Mouse (Mus musculus) cortical plate, adult 2 months (tissue): ENCODE results near the gene Fam198a. TPM values are rescaled to one million over a fixed set of nuclear protein-coding genes. Genes with fewer than 3 reads are reported as not detected.
"Not testable (repeated sequence)": the region's sequence is repeated elsewhere in the genome, so short reads cannot be mapped to it uniquely, and the experiment has no call there.

Experiments used
- H3K27ac ChIP-seq: fragments of 200-500 bp; 2 replicates; pipeline ENCODE4 v1.5.1; 2012; ENCODE audit warnings: low read length, control low read depth, inconsistent platforms; ENCODE audit not compliant: insufficient read depth
- H3K4me1 ChIP-seq: fragments of 200-500 bp; 2 replicates; pipeline ENCODE4 v1.6.1; 2011; ENCODE audit warnings: low read length; ENCODE audit not compliant: control insufficient read depth, insufficient read depth
- H3K4me3 ChIP-seq: fragments of 200-500 bp; 2 replicates; pipeline ENCODE4 v1.5.1; 2011; ENCODE audit warnings: mild to moderate bottlenecking, low read length, control low read depth; ENCODE audit not compliant: insufficient read depth
- CTCF ChIP-seq: fragments of 200-500 bp; IDR thresholded peaks from 2 replicates; pipeline ENCODE4 v1.5.1; 2011; ENCODE audit warnings: mild to moderate bottlenecking, control low read depth, low read length; ENCODE audit not compliant: insufficient read depth; ENCODE audit errors: extremely low read depth
- POLR2A ChIP-seq: fragments of 200-500 bp; IDR thresholded peaks from 2 replicates; pipeline ENCODE4 v1.6.1; 2011; ENCODE audit warnings: mild to moderate bottlenecking, low read length, control low read depth; ENCODE audit not compliant: insufficient read depth; ENCODE audit errors: extremely low read depth
- polyA plus RNA-seq: library from polyadenylated mRNA; depleted of rRNA; stranded (reverse); fragments of >200 nt; gene quantifications from 2 replicates; pipeline ENCODE4 v1.2.3, GENCODE M21; 2012

The Fam198a gene
- polyA plus RNA-seq, 1 experiment: 4.9 TPM

DNA sequence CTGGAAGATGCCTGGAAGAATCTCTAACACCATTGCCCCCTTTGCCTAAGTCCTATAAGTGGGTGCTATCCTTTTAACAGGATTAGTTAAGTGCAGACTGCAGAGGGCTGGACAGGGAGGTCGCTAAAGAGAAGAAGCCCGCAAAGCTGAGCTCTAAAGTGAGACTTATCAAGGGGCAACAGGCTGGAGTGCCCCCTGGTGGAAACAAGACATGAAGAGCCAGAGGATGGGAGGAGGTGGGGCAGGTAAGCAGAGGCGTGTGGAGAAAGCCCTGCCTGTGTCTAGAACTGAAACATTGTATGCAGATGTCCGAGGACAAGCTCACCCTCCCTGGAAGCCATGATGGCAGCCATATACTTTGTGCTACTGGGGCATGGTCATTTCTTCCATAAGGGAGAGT is 62.8 kb downstream of the Fam198a start:
- Histone ChIP-seq H3K27ac (no peak overlapping the region), H3K4me1 (peaks cover 1% of the 10 kb centered on the region; the same call in 1 of the 2 replicates), H3K4me3 (no peak overlapping the region)
- no peak for TF ChIP-seq POLR2A
- TF ChIP-seq CTCF: peak; percentile 15; the same call in 1 of the 2 replicates

DNA sequence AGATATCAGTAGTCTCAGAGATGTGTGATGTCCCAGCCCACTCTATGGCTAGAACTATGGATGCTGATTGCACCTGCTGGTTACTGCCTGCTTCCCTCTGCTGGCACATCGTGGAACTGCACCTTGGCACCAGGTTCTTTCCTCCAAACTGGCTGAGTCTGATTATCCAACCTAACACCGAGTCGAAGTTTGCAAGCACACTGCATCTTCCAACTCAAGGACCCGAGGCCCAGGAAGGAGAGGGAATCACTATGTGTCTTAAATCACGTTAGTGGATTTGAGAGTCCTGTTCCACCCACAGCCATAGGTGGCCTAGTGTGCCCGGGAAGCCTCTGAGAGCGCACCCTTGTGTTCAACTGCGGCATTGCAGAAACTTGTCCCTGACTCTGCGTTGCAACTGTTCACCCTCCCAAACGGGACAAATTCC is 63.5 kb downstream of the Fam198a start:
- H3K27ac ChIP-seq: no peak overlapping the region
- TF ChIP-seq CTCF: peak; percentile 76
- no peak for TF ChIP-seq POLR2A
- no peaks in the 10 kb centered on the region; the same call in none of the 2 replicates for H3K4me1 ChIP-seq
- no peak overlapping the region for H3K4me3 ChIP-seq

DNA sequence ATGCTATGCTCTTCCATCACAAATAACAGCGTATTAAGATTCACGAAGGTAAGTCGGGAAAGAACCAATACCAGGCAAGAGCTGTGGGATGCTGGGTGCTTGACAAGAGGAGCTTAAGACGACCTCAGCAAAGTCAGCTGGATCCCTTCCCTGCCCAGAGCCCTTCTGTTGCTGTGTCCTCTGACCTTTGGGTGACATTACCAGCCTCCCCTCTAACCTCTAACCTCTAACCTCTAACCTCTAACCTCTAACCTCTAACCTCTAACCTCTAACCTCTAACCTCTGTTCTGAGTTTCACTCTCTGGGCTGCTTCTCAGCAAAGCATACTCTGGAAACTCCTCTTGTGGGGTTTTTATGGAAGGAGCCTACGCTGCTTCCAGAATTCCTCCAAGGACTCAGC is 67.3 kb downstream of the Fam198a start:
- Histone ChIP-seq H3K4me1 (no peaks in the 10 kb centered on the region; the same call in 1 of the 2 replicates), H3K27ac (no peak overlapping the region), H3K4me3 (no peak overlapping the region)
- TF ChIP-seq POLR2A: no peak
- TF ChIP-seq CTCF: no peak

DNA sequence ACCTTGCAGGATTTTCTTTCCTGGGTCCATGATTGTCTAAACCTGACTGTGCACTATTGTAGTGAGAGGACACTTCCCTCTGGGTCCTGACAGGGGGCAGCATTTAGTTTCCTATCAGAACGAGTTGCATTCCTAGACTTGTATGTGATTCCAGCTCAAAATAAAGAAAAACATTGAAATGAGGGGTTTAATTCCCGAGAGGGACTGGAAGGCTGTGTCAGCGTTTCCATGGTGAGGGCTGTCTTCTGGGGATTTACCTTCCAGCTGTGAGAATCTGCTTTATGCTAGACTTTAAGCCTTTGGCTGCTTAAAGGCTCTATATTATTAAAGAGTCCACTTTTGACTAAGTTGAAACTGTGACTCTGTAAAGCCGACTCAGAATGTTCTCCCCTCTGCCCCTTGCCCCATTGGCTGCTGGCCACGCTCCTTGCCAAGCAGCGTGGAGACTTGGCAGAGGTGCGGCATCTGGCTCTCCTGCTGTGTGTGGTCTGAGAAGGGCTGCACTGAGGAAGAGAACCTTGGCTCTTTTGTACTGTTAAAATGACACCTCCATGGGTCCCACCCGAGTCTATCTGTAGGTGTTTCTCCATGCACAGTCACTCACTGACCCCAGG is 68.1 kb downstream of the Fam198a start:
- Histone ChIP-seq H3K27ac (no peak overlapping the region), H3K4me3 (no peak overlapping the region), H3K4me1 (peaks cover 2% of the 10 kb centered on the region; the same call in 1 of the 2 replicates)
- TF ChIP-seq CTCF (peak; percentile 83), POLR2A (no peak)

DNA sequence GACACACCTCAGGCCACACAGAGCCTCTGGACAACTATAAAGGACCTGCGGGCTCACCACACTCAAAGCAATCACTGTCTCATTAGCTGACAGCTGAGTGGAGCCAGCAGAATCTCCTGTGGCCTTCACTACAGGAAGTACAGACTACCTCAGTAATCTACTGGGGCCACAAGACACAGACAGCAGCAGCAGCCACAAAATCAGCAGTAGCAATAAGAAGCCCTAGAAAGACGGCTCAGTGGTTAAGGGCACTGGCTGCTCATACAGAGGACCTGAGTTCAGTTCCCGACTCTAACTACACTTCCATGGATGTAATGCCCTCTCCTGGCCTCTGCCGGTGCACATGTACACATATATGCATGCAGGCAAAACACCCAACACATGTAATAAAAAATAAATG is 69.5 kb downstream of the Fam198a start:
- Histone ChIP-seq H3K4me1 (peaks cover 2% of the 10 kb centered on the region; the same call in 1 of the 2 replicates), H3K4me3 (no peak overlapping the region), H3K27ac (no peak overlapping the region)
- TF ChIP-seq CTCF (no peak), POLR2A (no peak)

DNA sequence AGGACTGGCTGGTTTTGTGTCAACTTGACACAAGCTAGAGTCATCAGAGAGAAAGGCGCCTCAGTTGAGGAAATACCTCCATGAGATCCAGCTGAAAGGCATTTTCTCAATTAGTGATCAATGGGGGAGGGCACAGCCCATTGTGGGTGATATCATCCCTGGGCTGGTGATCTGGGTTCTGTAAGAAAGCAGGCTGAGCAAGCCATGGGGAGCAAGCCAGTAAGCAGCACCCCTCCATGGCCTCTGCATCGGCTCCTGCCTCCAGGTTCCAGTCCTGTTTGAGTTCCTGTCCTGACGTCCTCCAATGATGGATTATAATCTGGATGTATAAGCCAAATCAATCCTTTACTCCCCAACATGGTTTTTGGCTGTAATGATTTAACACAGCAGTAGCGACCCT is 70.4 kb downstream of the Fam198a start:
- H3K4me1 ChIP-seq, H3K27ac ChIP-seq, H3K4me3 ChIP-seq: not testable (repeated sequence)

DNA sequence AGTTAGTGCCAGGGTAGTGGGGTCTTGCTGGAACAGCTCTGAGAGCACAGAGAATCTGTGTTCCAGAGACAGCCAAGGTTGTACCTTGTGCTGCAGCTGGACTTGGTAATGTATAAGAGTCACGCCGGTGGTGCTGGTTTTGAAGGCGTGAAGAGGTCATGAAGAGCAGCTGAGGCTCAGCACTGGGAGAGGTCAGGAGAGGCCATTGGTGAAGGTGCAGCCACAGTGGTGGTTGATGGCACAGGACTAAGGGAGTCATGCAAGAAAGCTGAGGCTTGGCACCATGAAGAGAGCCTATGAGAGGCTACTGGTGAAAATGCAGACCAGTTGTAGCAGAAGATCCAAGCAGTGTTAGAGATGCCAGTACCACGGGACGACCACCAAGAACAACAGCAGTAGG is 70.8 kb downstream of the Fam198a start:
- TF ChIP-seq CTCF: no peak
- no peak for TF ChIP-seq POLR2A
- H3K4me1 ChIP-seq: peaks cover 2% of the 10 kb centered on the region; the same call in 1 of the 2 replicates
- no peak overlapping the region for H3K27ac ChIP-seq
- no peak overlapping the region for H3K4me3 ChIP-seq

DNA sequence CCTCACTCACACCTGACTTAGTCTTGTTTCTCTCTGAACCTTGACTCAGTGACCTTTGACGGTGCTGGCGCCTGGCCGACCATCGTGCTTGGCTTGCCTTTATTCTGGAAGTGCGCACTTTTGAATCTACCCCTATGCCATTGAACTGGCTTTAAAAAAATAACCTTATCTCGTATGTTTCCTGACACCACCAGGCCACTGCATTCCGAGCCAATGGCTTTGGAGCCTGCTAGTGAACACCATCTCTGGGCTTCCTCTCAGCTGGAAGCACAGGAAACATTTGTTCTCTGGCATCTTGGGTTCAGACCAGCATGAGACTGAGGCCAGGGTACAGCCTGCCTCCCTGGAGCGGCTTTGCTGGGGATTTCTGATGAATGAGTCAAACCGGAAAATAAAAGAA is 72.0 kb downstream of the Fam198a start:
- peaks cover 2% of the 10 kb centered on the region; the same call in 1 of the 2 replicates for H3K4me1 ChIP-seq
- H3K4me3 ChIP-seq: no peak overlapping the region
- no peak for TF ChIP-seq CTCF
- TF ChIP-seq POLR2A: no peak
- H3K27ac ChIP-seq: 0 out of 2 replicates have a peak overlapping the region, but pooled peaks have one; percentile 80

DNA sequence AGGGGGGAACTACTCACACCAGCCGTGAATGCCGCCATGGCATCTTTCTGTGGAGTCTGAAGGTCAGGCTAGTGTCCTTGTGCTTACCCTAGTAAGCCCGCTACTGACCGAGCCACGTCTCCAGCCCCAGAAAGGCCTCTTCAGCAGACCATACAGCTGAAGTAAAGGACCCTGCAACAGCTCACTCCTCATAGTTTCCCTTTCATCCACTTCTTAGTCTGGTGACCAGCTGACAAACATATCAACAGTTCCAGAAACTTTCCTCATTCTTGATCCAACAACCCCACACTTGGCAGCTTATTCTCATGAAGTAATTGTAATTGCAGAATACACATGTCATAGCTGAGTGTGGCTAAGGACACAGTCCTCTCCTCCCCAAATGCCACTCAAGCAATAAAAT is 73.1 kb downstream of the Fam198a start:
- Histone ChIP-seq H3K4me1 (peaks cover 2% of the 10 kb centered on the region; the same call in 1 of the 2 replicates), H3K4me3 (no peak overlapping the region), H3K27ac (no peak overlapping the region)
- TF ChIP-seq POLR2A (no peak), CTCF (no peak)

DNA sequence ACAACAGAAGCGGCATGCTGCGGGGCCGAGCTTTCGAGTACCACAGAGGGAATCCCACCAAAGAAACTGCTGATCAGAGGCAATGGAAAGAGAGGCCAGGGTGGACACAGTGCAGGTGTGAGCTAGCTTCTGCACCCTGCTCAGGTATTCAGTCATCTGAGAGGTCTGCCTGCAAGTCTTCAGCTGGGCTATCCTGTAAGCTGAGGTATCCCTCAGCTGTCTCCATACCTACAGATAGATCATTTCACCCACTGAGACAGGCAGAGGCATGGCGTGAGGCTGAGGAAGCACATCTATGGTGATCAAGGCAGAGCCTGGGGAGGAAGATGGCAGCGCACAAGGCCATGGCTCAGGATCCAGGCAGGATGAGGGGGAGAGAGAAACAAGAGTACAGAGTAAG is 73.6 kb downstream of the Fam198a start:
- TF ChIP-seq POLR2A (no peak), CTCF (no peak)
- Histone ChIP-seq H3K27ac (no peak overlapping the region), H3K4me1 (peaks cover 2% of the 10 kb centered on the region; the same call in 1 of the 2 replicates), H3K4me3 (no peak overlapping the region)
